Mouse (Mus musculus) adrenal gland, adult 18-20 months (tissue): ENCODE results near the gene Mea1. TPM values are rescaled to one million over a fixed set of nuclear protein-coding genes. Genes with fewer than 3 reads are reported as not detected.

Experiments
- DNase-seq, 2 experiments: peaks; one replicate each; pipeline ENCODE4 v3.0.0; 2021 to 2022; ENCODE audit warnings: low spot score in 2 of 2
- long read RNA-seq, 2 experiments: library from polyadenylated mRNA; stranded (forward); transcript quantifications; one replicate each; pipeline ENCODE4 v2.0.0; 2021
- total RNA-seq, 2 experiments: library from RNA; stranded (reverse); gene quantifications; 1 replicate in 1 of 2; 2 replicates in 1 of 2; pipeline ENCODE4 v1.2.3; 2021

Mea1 gene
- 100 to 1,000 TPM; 100 to 107 TPM for total RNA-seq
- long read RNA-seq, experiment 1, transcript Mea1-206 (4 exons, 945 nt), result major isoform, 23 of 29 reads
- long read RNA-seq, experiment 1, transcript Mea1-205 (3 exons, 757 nt), result minor isoform, 5 of 29 reads
- long read RNA-seq, experiment 1, partial matches to known transcripts, result 0 of 29 reads
- long read RNA-seq, experiment 1, other reads (novel, unspliced or antisense), result 0 of 29 reads
- long read RNA-seq, experiment 2, transcript Mea1-205 (3 exons, 757 nt), result minor isoform, 8 of 95 reads
- long read RNA-seq, experiment 2, transcript Mea1-206 (4 exons, 945 nt), result major isoform, 80 of 95 reads
- long read RNA-seq, experiment 2, partial matches to known transcripts, result 3 of 95 reads
- long read RNA-seq, experiment 2, other reads (novel, unspliced or antisense), result 0 of 95 reads

- no peak for DNase-seq
Measured at GRCm38 (mm10) chr17:46678416-46678815, at the start of gene Mea1. Gene Mea1, plus strand, starts transcription at chr17:46678793.

DNA sequence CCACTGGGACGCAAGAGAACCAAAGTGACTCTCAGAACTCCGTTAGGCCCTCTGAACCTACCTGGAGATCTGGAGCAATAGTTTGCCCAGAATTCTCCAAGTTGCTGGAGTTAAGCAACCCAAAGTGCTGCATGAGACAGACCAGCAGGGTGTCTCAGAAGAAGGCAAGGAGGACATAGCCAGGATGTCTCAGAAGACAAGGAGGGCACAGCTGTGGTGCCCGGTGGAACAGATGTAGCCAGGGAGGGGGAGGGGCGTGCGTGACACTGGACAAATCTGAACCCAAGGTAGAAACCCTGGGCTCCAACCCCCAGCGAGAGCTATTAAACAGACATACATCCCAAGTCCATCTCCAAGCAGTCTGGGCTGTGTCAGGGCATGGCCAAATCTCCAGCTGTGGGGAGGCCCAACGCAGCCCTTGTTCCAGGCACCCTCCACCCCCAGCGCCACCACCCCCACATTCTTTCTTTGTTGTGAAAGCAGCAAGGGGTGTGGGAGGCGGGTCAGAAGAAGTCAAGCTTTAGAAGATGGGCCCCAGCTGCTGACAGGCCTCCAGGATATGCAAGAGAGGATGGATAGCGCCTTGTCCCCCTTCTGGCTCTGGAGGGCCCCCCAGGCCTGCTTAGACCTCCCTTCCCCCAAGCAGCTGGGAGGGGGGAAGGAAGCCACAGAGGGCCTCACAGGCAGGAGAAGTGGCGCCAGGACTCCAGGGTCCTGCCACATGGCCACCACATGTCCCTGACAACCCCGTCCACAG lies 48.7 kb upstream of the Mea1 start:
- DNase-seq, result no peak

GRCm38 (mm10) chr17:46636831-46637523 lies 41.6 kb upstream of the Mea1 start:
- DNase-seq, result peak in 1 of 2 experiments; percentile 31

DNA sequence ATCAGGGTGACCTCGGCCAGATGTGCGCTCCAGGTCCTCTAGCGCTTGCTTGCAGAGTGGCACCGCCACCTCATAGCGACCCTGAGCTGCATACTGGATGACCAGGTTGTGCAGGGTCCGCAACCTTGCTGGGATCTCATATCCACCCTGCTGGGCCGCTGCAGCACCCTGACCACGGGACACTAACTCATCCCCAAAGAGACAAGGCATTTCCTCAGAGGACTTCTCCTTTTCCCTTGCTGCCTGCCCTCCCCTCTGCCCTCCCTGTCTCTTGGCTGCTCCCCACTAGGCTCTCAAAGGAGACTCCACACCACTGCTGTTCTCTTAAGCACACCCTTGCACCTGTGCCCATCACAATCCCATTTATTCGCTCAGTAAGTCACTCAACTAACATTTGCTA lies 38.7 kb upstream of the Mea1 start:
- no peak for DNase-seq

GRCm38 (mm10) chr17:46642060-46642459 lies 36.5 kb upstream of the Mea1 start:
- DNase-seq, result no peak

DNA sequence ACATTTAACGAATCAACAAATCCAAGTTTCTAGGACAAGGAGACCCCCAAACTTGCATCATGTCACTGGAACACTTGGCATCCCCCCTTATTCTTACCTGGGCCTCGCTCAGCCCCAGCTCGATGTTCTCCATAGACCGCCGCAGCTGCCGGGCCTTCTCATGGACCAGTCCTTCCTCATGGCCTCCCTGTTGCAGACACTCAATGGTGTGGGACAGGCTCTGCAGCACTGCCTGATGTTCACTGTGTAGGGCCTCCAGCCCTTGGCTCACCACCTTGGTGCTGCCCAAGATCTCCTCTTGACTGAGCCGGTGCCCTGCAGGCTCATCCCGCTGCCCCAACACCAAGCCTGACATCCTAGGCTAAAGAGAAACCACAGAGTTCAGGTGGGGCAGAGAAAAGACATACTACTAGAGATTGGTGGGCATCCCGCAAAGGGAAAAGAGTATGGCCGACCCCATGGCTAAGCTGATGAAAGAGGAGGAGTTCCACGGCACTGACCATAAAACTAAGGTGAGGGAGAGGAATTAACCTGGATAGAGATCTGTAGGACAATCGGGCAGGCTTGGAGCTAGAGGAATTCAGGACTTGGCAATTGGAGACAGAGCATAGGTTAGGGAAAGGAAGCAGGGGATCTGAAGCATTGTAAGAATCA lies 34.3 kb upstream of the Mea1 start:
- DNase-seq, result no peak

- peak; percentile 54 to 56 for DNase-seq
Measured at GRCm38 (mm10) chr17:46644916-46645475, 33.6 kb upstream of the Mea1 start.

GRCm38 (mm10) chr17:46645561-46646321 lies 32.9 kb upstream of the Mea1 start, which contains the start of the genes Klc4 and Mrpl2:
Gene Klc4, minus strand, starts transcription at chr17:46646022.
Gene Mrpl2, plus strand, starts transcription at chr17:46646229.
- DNase-seq, result peak; percentile 99

DNA sequence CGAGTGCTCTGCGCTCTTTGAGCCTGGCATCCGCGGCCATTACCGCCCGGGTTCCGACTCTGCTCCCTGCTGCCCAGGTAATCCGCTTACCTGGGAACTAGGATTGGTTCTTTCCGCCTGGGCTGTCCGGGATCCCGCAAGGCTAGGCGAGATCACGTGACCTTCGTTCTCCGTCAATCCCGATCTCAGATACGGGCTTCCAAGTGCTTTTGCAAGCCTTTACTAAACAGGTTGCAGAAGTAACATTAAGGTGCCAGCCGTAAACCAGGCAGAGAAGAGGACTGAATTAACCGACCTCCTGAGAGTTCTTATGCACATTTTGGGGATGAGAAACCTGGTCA lies 32.3 kb upstream of the Mea1 start:
- DNase-seq, result no peak

DNA sequence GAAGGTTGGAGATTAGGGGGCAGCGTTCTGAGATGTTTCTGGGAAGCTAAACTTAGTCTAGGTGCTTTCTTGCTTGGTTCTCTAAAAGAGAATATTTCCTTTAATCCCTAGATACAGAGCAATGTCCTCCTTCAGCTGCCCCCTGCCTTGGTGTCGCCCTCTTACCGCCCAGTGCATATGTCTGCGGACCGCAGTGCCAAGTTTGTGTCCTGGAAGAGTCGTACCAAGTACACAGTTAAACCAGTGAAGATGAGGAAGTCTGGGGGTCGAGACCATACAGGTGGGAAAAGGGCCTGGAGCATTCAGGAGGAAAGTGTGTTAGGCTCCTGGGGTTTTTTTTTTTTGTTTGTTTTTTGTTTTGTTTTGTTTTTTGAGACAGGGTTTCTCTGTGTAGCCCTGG lies 31.3 kb upstream of the Mea1 start:
- DNase-seq, result no peak

DNA sequence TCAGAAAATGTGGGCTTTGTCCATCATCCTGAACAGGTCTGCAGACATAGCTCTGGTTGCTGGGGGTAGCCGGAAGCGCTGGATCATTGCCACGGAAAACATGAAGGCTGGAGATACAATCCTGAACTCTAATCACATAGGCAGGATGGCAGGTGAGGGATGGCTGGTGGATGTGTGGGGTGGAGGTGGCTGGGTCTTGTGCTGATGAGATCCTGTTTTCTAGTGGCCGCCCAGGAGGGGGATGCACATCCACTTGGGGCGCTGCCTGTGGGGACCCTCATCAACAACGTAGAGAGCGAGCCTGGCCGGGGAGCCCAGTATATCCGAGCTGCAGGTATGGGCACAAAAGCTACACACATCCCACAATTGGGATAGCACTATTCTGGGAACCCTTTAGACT lies 30.2 kb upstream of the Mea1 start:
- no peak for DNase-seq

GRCm38 (mm10) chr17:46649811-46650210 lies 28.8 kb upstream of the Mea1 start:
- DNase-seq, result peak in 1 of 2 experiments; percentile 17

GRCm38 (mm10) chr17:46650232-46651031 lies 28.2 kb upstream of the Mea1 start, which contains the start of gene Cul7:
Gene Cul7, plus strand, starts transcription at chr17:46650337.
- peak; percentile 82 to 83 for DNase-seq

GRCm38 (mm10) chr17:46651292-46651691 lies 27.3 kb upstream of the Mea1 start:
- DNase-seq, result no peak

GRCm38 (mm10) chr17:46651755-46652547 lies 26.6 kb upstream of the Mea1 start:
- DNase-seq, result no peak

DNA sequence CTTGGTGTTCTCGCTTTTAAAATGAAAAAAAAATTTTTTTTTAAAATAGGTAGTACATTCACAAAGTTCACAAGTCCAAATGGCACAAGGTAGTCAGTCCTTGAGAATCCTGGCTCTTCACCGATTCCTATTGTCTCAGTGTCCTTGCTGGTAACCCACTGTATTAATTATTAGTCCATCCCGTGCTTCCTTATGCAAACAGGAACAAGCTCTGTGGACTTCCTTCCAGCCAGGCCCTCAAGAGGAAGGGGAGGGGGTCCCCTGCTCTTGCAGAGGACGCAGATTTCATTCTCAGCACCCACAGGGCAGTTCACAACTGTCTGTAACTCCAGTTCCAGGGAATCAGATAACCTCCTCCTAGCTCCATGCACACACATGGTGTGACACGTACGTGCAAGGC lies 22.5 kb upstream of the Mea1 start:
- DNase-seq, result no peak

- DNase-seq, result no peak
Measured at GRCm38 (mm10) chr17:46661351-46661750, 17.2 kb upstream of the Mea1 start.

DNA sequence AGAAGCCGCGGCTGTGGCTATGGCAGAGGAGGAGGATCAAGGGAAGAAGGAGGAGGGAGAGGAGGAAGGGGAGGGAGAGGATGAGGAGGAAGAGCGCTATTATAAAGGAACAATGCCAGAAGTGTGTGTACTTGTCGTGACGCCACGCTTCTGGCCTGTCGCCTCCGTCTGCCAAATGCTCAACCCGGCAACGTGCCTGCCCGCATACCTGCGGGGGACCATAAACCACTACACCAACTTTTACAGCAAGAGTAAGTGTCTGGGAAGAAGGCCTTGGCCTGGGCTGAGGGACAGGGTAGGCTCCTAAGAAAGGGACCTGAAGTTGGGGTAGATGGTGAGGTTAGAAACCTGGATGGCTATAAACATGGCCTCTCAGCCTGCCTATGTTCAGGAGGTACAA lies 16.6 kb upstream of the Mea1 start:
- DNase-seq, result no peak
